Comparison of ENCODE assay signal across 21 mouse cellular contexts in the genomic region with DNA sequence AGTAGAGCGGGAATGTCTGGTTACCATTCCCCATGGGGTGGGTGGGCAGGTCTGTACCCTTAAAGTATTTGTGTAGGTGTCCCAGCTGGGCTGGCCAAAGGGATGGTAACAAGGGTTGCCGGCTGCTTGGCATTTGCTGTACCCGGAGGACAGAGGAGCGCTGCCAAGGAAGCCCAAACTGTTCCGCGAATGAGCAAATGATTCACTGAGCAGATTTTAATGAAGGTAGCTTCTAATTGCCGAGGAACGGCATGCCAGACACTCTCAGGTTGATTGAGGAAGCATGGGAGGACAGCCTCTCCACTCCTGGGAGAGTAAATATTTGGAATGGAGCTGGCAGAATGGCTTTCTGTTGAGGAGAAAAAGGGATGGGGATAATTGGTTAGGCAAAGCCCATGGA. TPM values are rescaled to one million over a fixed set of nuclear protein-coding genes. Genes with fewer than 3 reads are reported as not detected.
DNase-seq lines count a peak whose midpoint lies in the region; ATAC-seq and TF ChIP-seq lines count a peak whose summit lies in the region.
"Had no signal": no experiment of that assay in that cellular context is flagged by ENCODE, and none has a peak within 500 bp of the region (broad histone marks: within the 10 kb centered on the region; RNA-seq: fewer than 3 reads in every experiment).

No protein-coding gene starts in this region.

- no peak for ATAC-seq in kidney, embryonic 15.5 days (replicated peaks; ENCODE audit: low FRiP score)
- ATAC-seq: hindbrain, embryonic 16.5 days; midbrain, embryonic 15.5 days had no signal

- H3K4me1 ChIP-seq in kidney, embryonic 15.5 days = 0 out of 2 replicates have a peak, but pooled peaks cover 4% of the 10 kb centered on the region
- H3K4me1 ChIP-seq: heart, embryonic 10.5 days had no signal

- TF ChIP-seq CTCF in brain, embryonic 14.5 days (IDR thresholded peaks at IDR 0.05; ENCODE audit: borderline replicate concordance, extremely low read depth, insufficient read depth, insufficient read length) = no peak

- TF ChIP-seq POLR2A in brain, embryonic 14.5 days (IDR thresholded peaks at IDR 0.05; ENCODE audit: borderline replicate concordance, extremely low read depth, insufficient read depth, insufficient read length, poor library complexity, severe bottlenecking) = no peak

- no peaks in the 10 kb centered on the region for H3K36me3 ChIP-seq in kidney, embryonic 15.5 days
- H3K36me3 ChIP-seq: heart, embryonic 10.5 days; limb, embryonic 13.5 days; midbrain, embryonic 15.5 days had no signal

- no peaks in the 10 kb centered on the region for H3K9me3 ChIP-seq in kidney, embryonic 15.5 days (replicated peaks)
- H3K9me3 ChIP-seq: heart, embryonic 10.5 days; limb, embryonic 13.5 days; midbrain, embryonic 15.5 days had no signal

- peak; percentile 17 for DNase-seq in kidney, adult 9 months
- peak; percentile 80 for DNase-seq in brain, embryonic 14.5 days (ENCODE audit: low read depth)
- peak; percentile 59 to 66 for DNase-seq in cerebellum, adult 18-20 months
- DNase-seq in cerebellum, postnatal 36 days = peak; percentile 64 to 68
- DNase-seq in thymus, postnatal 10 days (ENCODE audit: low spot score in 2 of 2) = no peak
- no peak for DNase-seq in adrenal gland, postnatal 36 days
- DNase-seq: heart, postnatal 10 days; right cerebral cortex, adult 18-20 months had no signal

- H3K4me2 ChIP-seq in kidney, embryonic 15.5 days = no peak overlapping the region
- H3K4me2 ChIP-seq: limb, embryonic 13.5 days; midbrain, embryonic 15.5 days had no signal

- H3K27me3 ChIP-seq in kidney, embryonic 15.5 days = no peaks in the 10 kb centered on the region
- H3K27me3 ChIP-seq: limb, embryonic 13.5 days; midbrain, embryonic 15.5 days had no signal

- H3K4me3 ChIP-seq in kidney, embryonic 15.5 days (replicated peaks) = no peak overlapping the region
- H3K4me3 ChIP-seq: erythroblast, embryonic 14.5 days; heart, embryonic 10.5 days; limb, embryonic 13.5 days; midbrain, embryonic 15.5 days had no signal

- 84% methylated on average over 8 of the region's 8 CpGs for WGBS in kidney, embryonic 15.5 days

- no peak overlapping the region for H3K9ac ChIP-seq in kidney, embryonic 15.5 days
- H3K9ac ChIP-seq: limb, embryonic 13.5 days; liver, embryonic 14.5 days; midbrain, embryonic 15.5 days had no signal

- no peak overlapping the region for H3K27ac ChIP-seq in kidney, embryonic 15.5 days
- H3K27ac ChIP-seq: heart, embryonic 10.5 days; limb, embryonic 13.5 days; liver, embryonic 14.5 days; midbrain, embryonic 15.5 days had no signal

RNA-seq across cellular contexts. Expression of a gene that starts 16.3 kb away (rescaled TPM):
- polyA plus RNA-seq in kidney, embryonic 15.5 days (2015; fragmentation: Nextera tagmentation; extraction: Ambion mirVana) = not detected in 2 replicates
- 0.11 and 0.13 TPM in 2 replicates for polyA plus RNA-seq in brain, embryonic 14.5 days (2012; rRNA removed)
- not detected for total RNA-seq in adrenal gland, postnatal 36 days (2021)
- total RNA-seq: gastrocnemius, adult 8-10 months; heart, postnatal 10 days; layer of hippocampus, adult 8-10 months; megakaryocyte progenitor cell, adult 5-6 weeks had no signal
- polyA plus RNA-seq: embryonic facial prominence, embryonic 11.5 days; erythroblast, embryonic 14.5 days; heart, embryonic 10.5 days; limb, embryonic 13.5 days; liver, embryonic 14.5 days; lung, embryonic 16.5 days; midbrain, embryonic 15.5 days; small intestine, adult 2 months had no signal

RNA-seq across cellular contexts. Expression of a gene that starts 29.6 kb away (rescaled TPM):
- polyA plus RNA-seq in kidney, embryonic 15.5 days (2015; fragmentation: Nextera tagmentation; extraction: Ambion mirVana) = 7.4 and 7.8 TPM in 2 replicates
- polyA plus RNA-seq in brain, embryonic 14.5 days (2012; rRNA removed) = 4.5 and 7.2 TPM in 2 replicates
- total RNA-seq in adrenal gland, postnatal 36 days (2021) = 10 to 100 TPM; 19.9 to 31.3 TPM

Comparison
In these comparisons a context has a peak if more than half of its experiments do, and no peak if none do; other contexts are left out.
1. DNase-seq: peak in kidney, adult 9 months (single experiment), brain, embryonic 14.5 days (single experiment), cerebellum, adult 18-20 months (2 of 2) and cerebellum, postnatal 36 days (2 of 2); none in thymus, postnatal 10 days (0 of 2) and adrenal gland, postnatal 36 days (0 of 2).